Mouse (Mus musculus) intestine, embryonic 16.5 days (tissue): ENCODE results near the gene Cmah. TPM values are rescaled to one million over a fixed set of nuclear protein-coding genes. Genes with fewer than 3 reads are reported as not detected.

Experiments
- ATAC-seq: fragments of 200-750 bp; cut with Nextera tagmentation; 2 replicates; pipeline ENCODE4 v1.8.0; 2017; ENCODE audit warnings: moderate TSS enrichment, moderate library complexity
- H3K27ac ChIP-seq: fragments of 300-500 bp; sonication (generic); 2 replicates; pipeline ENCODE4 v1.5.1; 2014; ENCODE audit warnings: mild to moderate bottlenecking, low read length
- H3K27me3 ChIP-seq: fragments of 300-500 bp; sonication (generic); replicated peaks from 2 replicates; pipeline ENCODE4 v1.6.1; 2014; ENCODE audit warnings: low read length, control low read depth, mixed read lengths; ENCODE audit not compliant: control insufficient read depth, insufficient read depth
- H3K36me3 ChIP-seq: fragments of 300-500 bp; sonication (generic); 2 replicates; pipeline ENCODE4 v1.6.1; 2014; ENCODE audit warnings: low read length, control low read depth; ENCODE audit not compliant: control insufficient read depth, insufficient read depth
- H3K4me1 ChIP-seq: fragments of 300-500 bp; sonication (generic); 2 replicates; pipeline ENCODE4 v1.6.1; 2014; ENCODE audit warnings: low read length, control low read depth, mixed read lengths; ENCODE audit not compliant: control insufficient read depth, insufficient read depth
- H3K4me2 ChIP-seq: fragments of 300-500 bp; sonication (generic); 2 replicates; pipeline ENCODE4 v1.6.1; 2014; ENCODE audit warnings: low read depth, low read length, control low read depth
- H3K4me3 ChIP-seq: fragments of 300-500 bp; sonication (generic); 2 replicates; pipeline ENCODE4 v1.5.1; 2014; ENCODE audit warnings: mild to moderate bottlenecking, low read length
- H3K9ac ChIP-seq: fragments of 300-500 bp; sonication (generic); 2 replicates; pipeline ENCODE4 v1.6.1; 2014; ENCODE audit warnings: low read depth, low read length
- H3K9me3 ChIP-seq: fragments of 300-500 bp; sonication (generic); 2 replicates; pipeline ENCODE4 v1.6.1; 2016; ENCODE audit warnings: low read length, control low read depth; ENCODE audit not compliant: control insufficient read depth
- WGBS: fragments of 180-500 bp; shearing (Covaris S2); extraction: QIAGEN DNeasy Blood & Tissue Kit; methylation state at CpG from one replicate; pipeline ENCODE4 v1.1.7; 2014; 5-methylcytosine and 5-hydroxymethylcytosine counted together
- polyA plus RNA-seq: library from polyadenylated mRNA; unstranded; fragments of >200 nt; fragmentation: Nextera tagmentation; extraction: Ambion mirVana; gene quantifications from 2 replicates; pipeline ENCODE4 v1.2.1, GENCODE M21; 2015

The Cmah gene
- polyA plus RNA-seq, 1 experiment from 2014 or later: 0.27 TPM

- H3K9me3 ChIP-seq: no peaks in the 10 kb centered on the region
- ATAC-seq: no peak
- H3K4me2 ChIP-seq: no peak overlapping the region
- H3K4me1 ChIP-seq: no peaks in the 10 kb centered on the region
- no peaks in the 10 kb centered on the region for H3K36me3 ChIP-seq
- 84% methylated on average over 8 of the region's 8 CpGs for WGBS
- no peak overlapping the region for H3K4me3 ChIP-seq
- H3K9ac ChIP-seq: no peak overlapping the region
- no peak overlapping the region for H3K27ac ChIP-seq
- H3K27me3 ChIP-seq: no peaks in the 10 kb centered on the region
Measured at GRCm38 (mm10) chr13:24311011-24311940, 15.9 kb upstream of the Cmah start.

- Histone ChIP-seq H3K9ac (no peak overlapping the region), H3K4me1 (no peaks in the 10 kb centered on the region), H3K27me3 (no peaks in the 10 kb centered on the region), H3K4me2 (no peak overlapping the region), H3K36me3 (no peaks in the 10 kb centered on the region), H3K4me3 (no peak overlapping the region), H3K9me3 (no peaks in the 10 kb centered on the region), H3K27ac (no peak overlapping the region)
- WGBS: 67% methylated on average over 3 of the region's 3 CpGs
- no peak for ATAC-seq
Measured at GRCm38 (mm10) chr13:24316563-24316962, 10.6 kb upstream of the Cmah start.

GRCm38 (mm10) chr13:24318618-24319017, 8.6 kb upstream of the Cmah start:
- Histone ChIP-seq H3K4me1 (no peaks in the 10 kb centered on the region), H3K36me3 (no peaks in the 10 kb centered on the region)
- no peak for ATAC-seq

GRCm38 (mm10) chr13:24321313-24321712, 5.9 kb upstream of the Cmah start:
- Histone ChIP-seq H3K36me3 (no peaks in the 10 kb centered on the region), H3K27ac (no peak overlapping the region), H3K4me1 (no peaks in the 10 kb centered on the region), H3K27me3 (no peaks in the 10 kb centered on the region), H3K4me2 (no peak overlapping the region), H3K9me3 (no peaks in the 10 kb centered on the region), H3K4me3 (no peak overlapping the region), H3K9ac (no peak overlapping the region)
- ATAC-seq: no peak
- 74% methylated on average over 6 of the region's 6 CpGs for WGBS

More at GRCm38 (mm10) chr13:24318618-24319017, 8.6 kb upstream of the Cmah start:
- 16% methylated on average over 4 of the region's 4 CpGs for WGBS
- no peaks in the 10 kb centered on the region for H3K9me3 ChIP-seq
- no peak overlapping the region for H3K4me3 ChIP-seq
- H3K27ac ChIP-seq: no peak overlapping the region
- no peak overlapping the region for H3K9ac ChIP-seq
- H3K27me3 ChIP-seq: no peaks in the 10 kb centered on the region
- H3K4me2 ChIP-seq: no peak overlapping the region

- 73% methylated on average over 9 of the region's 9 CpGs for WGBS
- no peaks in the 10 kb centered on the region for H3K9me3 ChIP-seq
- no peak for ATAC-seq
- no peak overlapping the region for H3K27ac ChIP-seq
- 0 out of 2 replicates have a peak, but pooled peaks cover 2% of the 10 kb centered on the region for H3K4me1 ChIP-seq
- no peak overlapping the region for H3K4me2 ChIP-seq
- no peaks in the 10 kb centered on the region for H3K27me3 ChIP-seq
- no peak overlapping the region for H3K9ac ChIP-seq
- no peaks in the 10 kb centered on the region for H3K36me3 ChIP-seq
- no peak overlapping the region for H3K4me3 ChIP-seq
Measured at GRCm38 (mm10) chr13:24328036-24328817, 1.0 kb downstream of the Cmah start.

- no peak overlapping the region for H3K4me3 ChIP-seq
- H3K27ac ChIP-seq: no peak overlapping the region
- 73% methylated on average over 4 of the region's 4 CpGs for WGBS
- no peak overlapping the region for H3K9ac ChIP-seq
- H3K9me3 ChIP-seq: no peaks in the 10 kb centered on the region
- 0 out of 2 replicates have a peak, but pooled peaks cover 2% of the 10 kb centered on the region for H3K4me1 ChIP-seq
- no peaks in the 10 kb centered on the region for H3K36me3 ChIP-seq
- ATAC-seq: peak; percentile 48; the same call in 1 of the 2 replicates
- no peak overlapping the region for H3K4me2 ChIP-seq
- no peaks in the 10 kb centered on the region for H3K27me3 ChIP-seq
Measured at GRCm38 (mm10) chr13:24330128-24330527, 2.9 kb downstream of the Cmah start.

GRCm38 (mm10) chr13:24330836-24331523, 3.8 kb downstream of the Cmah start:
- WGBS: 70% methylated on average over 7 of the region's 7 CpGs
- no peak for ATAC-seq
- H3K27ac ChIP-seq: no peak overlapping the region
- no peaks in the 10 kb centered on the region for H3K9me3 ChIP-seq
- no peaks in the 10 kb centered on the region for H3K36me3 ChIP-seq
- H3K4me1 ChIP-seq: 0 out of 2 replicates have a peak, but pooled peaks cover 2% of the 10 kb centered on the region
- no peaks in the 10 kb centered on the region for H3K27me3 ChIP-seq
- no peak overlapping the region for H3K4me3 ChIP-seq
- no peak overlapping the region for H3K4me2 ChIP-seq
- H3K9ac ChIP-seq: no peak overlapping the region

- Histone ChIP-seq H3K4me3 (no peak overlapping the region), H3K9me3 (no peaks in the 10 kb centered on the region), H3K36me3 (no peaks in the 10 kb centered on the region), H3K4me2 (no peak overlapping the region), H3K27me3 (no peaks in the 10 kb centered on the region), H3K9ac (no peak overlapping the region), H3K4me1 (0 out of 2 replicates have a peak, but pooled peaks cover 2% of the 10 kb centered on the region), H3K27ac (no peak overlapping the region)
- 22% methylated on average over 3 of the region's 3 CpGs for WGBS
- no peak; the same call in 1 of the 2 replicates for ATAC-seq
Measured at GRCm38 (mm10) chr13:24332537-24332936, 5.3 kb downstream of the Cmah start.

- ATAC-seq: no peak
- Histone ChIP-seq H3K4me1 (0 out of 2 replicates have a peak, but pooled peaks cover 2% of the 10 kb centered on the region), H3K9me3 (no peaks in the 10 kb centered on the region), H3K9ac (no peak overlapping the region), H3K27ac (no peak overlapping the region), H3K4me2 (no peak overlapping the region), H3K36me3 (no peaks in the 10 kb centered on the region), H3K27me3 (no peaks in the 10 kb centered on the region), H3K4me3 (no peak overlapping the region)
- 80% methylated on average over 4 of the region's 4 CpGs for WGBS
Measured at GRCm38 (mm10) chr13:24336818-24337217, 9.6 kb downstream of the Cmah start.
